Mouse (Mus musculus) testis, postnatal 14 days (tissue): ENCODE data around the gene Cd36.
"Not testable (repeated sequence)": the region's sequence is repeated elsewhere in the genome, so short reads cannot be mapped to it uniquely, and the experiment has no call there.

Experiments used
- DNase-seq: peaks from one replicate; pipeline ENCODE4 v3.0.0; 2021; ENCODE audit warnings: low spot score

Cd36 gene

DNA sequence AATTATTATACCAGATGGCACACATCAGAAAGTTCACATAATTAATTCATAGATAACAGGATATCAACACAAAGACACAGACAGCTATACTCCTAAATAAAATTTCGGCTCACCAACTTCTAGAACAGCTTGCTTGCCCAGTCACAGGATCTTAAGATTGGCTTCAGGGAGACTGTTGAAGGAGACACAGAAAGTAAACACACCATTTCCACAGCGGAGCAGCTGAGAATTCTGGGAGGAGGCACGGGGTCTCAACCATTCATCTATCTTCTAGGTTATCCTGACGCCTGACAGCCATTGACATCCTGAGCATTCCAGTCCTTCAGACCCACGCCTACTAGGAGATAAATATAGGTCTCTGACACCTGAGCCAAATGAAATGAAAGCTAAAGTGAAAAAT is at the start of gene Cd36:
Gene Cd36 (minus strand): TSS at position 204 of the 400 bp plus-strand sequence.
- no peak for DNase-seq

DNA sequence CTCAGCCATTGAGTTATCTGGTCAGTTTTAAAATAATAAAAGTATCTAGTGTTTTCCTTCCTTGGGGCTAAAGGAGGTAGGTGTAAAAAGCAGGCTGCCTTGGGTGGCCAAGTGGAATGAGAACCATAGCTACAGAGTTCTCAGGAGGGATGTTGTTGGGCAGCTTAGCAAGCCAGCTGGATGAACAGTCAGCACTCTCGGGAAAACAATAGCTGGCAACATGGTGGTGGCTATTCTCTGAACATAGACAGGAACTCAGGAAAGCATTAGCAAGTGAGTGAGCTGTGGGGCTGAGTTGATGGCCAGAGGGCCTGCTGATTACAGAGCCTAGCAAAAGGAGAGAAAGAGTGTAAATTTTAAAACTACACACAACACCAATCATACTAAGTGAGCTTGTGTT is 45.9 kb upstream of the Cd36 start:
- DNase-seq = no peak

DNA sequence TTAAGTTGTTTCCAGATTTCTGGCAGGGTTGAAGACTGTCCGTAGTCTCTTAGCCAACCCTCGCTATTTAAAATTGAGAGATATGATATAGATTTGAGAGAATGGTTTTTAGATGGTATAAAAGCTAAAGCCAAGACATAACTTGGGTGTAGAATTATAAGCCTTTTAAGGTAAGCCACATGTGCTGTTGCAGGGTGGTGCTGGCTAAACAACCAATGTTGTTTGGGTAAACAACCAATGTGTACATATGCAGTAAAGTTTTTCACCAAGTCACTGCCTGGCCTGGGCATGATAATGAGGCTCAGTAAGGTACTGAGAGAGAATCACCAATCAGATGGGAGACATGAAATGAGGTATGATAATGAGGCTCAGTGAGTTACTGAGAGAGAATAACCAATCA is 43.0 kb upstream of the Cd36 start:
- not testable (repeated sequence) for DNase-seq

DNA sequence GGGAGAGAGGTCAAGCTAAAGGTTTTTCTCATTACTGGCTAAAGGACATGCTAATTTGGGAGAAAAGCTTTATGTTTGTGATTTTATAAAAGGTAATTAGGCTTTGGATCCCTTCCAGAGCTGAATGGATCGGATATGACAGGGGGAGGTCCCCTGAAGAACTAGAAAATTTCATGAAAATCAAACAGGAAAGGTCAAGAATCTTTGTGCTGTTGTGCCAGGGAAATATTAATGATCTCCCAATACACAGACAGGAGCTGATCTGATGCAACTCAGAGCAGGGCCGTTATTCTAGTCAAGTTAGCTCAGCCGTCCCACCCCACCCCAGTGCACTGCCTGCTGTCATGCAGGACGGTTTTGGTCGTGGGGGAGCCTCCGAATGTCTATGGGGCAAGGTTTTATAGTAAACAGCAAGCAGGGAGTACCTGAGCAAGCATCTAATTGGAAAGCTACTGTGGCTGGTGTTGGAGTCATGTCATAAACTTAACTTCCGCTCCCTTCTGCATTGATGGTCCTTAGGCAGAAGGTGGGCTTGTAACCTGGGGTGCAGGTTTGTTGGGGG is 40.5 kb upstream of the Cd36 start:
- no peak for DNase-seq

DNA sequence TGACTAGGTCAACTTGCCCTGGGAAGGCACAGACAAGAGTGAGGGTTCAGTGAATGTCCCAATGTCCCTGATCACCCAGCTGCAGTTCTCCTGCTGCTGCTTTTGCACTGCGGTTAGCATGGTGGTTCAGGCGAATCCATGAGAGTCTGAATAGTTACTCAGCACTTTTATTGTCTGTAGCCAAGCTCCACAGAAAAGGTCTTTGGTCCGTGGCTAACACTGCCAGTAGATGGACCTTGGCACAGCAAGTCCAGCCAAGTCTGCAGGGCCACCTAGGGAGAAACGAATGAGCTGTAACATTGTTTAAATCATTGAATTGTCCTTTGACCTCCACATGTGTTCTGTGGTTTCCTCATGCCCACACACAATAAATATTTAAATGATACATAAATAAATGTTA is 39.9 kb upstream of the Cd36 start:
- peak; percentile 9 for DNase-seq

DNA sequence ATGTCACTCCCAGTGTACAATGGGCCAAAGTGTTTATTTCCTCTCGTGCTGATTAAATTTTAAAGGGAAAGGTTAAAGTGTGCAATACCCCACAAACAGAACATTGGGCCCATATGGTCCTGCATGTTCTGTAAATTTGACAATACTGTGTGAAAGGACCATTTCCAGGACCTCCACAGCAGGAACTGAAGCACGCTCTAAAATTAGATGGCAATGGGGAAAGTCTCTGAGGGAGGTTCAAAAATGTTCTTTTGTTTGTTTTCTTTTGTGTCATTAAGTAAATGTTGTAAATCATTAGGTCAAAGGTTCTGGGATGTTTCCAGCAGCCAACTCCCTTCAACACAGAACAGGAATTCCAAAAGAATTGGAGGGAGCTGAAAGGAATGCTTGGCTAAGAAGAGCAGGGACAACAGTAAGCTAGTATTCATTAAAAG is 35.5 kb upstream of the Cd36 start:
- peak; percentile 9 for DNase-seq

DNA sequence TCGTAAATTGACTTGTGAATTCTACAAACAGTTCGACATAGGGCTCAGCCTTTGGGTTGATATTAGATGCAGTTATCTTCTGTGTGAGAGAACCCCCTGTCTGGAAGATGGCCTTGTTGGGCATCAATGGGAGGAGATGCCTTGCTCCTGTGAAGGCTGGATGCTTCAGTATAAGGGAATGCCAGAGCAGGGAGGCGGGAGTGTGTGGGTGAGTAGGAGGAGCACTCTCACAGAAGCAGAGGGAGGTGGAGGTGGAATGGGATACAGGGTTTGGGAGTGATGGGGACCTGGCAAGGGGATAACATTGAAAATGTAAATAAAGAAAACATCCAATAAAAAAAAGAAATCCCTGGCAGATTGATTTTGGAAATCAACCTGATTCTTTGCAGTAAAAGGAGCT is 35.0 kb upstream of the Cd36 start:
- DNase-seq = no peak

DNA sequence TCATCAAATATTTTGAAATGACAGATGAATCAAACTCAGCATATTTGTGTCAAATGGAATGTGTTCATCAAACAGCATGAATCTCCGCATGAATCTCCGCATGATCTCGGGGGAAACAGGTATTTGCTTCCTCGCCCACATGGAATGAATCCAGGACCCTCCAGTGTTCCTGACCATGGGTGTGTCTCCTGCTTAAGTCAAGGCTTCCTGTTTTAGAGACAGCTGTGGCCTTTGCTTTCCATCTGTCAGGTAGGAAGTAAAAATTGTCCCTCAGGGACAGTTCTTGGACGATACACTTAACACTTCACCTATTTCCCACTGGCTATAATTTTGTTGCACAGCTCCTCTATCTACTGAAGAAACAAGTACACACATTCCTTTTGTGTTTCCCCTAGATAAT is 30.4 kb upstream of the Cd36 start:
- DNase-seq = no peak

DNA sequence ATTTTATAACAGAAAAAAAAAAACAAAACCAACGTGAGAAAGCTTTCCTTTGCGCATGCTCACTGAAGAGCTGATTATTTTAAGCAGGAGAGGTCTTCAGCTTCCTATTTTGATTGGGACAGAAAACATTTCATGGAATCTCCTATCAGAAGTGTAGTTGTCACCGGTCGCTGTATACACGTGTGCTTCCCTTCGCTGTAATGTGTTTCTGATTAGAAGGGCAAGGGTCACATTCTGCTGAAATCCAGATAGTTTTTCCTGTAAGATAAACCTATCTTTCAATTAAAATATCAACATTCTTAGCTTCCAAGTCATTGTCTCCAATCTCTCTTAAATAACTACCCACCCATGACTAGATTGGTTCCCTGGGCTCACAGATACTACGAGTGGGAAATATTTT is 16.2 kb upstream of the Cd36 start:
- no peak for DNase-seq

DNA sequence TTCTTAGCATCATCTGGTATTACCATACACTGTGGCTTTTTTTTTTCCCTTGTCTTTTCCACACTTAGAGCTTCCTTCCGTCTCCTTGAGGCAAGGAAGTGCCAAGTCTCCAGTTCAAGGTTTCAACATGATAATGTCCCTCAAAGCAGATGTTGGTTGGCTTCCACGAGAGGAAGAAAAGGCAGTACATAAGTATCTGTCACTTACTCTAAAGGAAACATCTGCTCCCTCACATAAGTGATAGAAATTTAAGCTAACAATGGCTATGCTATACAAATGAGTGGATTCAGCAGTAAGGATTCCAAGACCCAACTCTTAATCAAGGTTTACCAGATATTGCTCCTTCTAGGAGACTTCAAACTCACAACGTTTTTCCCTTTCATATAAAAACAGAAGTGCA is 10.3 kb upstream of the Cd36 start:
- DNase-seq = no peak

DNA sequence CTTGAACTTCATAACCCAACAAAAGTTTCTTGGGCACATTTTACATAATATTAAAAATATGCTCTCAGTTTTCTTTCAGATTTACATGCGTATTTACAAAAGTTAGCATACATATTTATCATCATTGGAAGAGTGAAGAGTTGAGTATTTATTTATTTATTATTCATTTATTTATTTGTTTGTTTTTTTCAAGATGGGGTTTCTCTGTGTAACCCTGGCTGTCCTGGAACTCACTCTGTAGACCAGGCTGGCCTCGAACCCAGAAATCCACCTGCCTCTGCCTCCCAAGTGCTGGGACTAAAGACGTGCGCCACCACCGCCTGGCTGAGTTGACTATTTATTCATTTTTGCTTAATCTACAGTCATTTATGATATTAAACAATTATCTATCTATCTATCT is 9.0 kb upstream of the Cd36 start:
- not testable (repeated sequence) for DNase-seq

DNA sequence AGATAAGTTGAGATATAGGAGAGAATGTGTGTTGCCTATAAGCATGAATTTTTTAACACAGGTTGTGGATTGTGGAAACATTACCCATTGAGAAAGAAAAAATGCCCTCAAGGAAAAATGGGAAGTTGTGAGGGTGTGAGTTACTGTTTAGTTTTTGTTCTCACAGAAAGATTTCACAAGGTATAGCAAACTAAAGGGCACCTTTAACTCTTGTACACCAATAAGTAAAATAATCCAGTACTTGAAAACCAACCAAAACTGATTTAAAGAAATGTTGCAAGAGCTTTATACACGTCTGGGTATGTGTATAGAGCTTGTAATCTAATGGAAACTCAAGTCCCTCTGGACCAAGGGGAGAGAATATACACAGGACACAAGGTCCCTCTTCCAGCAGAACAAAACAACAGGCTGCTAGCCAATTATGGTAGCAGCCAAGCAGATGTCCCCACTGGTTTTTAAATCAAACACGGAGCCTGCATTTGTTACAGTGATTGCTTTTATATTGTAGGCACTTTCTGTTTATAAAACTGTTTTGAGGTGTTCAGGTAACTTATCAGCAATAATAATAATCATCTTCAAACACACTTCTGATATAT is 5.1 kb upstream of the Cd36 start:
- DNase-seq = no peak

DNA sequence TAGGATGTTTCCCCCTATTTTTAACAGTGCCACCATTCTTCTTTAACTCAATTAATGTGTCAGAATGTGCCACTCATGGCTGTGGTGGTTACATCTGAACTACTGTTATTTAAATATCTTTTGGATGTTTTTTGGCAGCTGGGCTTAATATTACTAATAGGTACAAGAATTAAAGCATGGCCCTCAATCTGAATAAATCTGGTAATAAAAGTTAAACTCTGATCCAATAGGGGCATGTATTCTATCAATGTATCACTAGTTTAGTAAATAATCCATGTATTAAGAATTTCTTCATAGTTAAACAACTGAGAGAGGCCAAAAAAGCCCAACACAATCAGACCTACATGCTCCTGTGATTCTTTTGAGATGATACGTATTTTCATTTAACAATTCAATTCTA is 690 bp upstream of the Cd36 start:
- DNase-seq = no peak

DNA sequence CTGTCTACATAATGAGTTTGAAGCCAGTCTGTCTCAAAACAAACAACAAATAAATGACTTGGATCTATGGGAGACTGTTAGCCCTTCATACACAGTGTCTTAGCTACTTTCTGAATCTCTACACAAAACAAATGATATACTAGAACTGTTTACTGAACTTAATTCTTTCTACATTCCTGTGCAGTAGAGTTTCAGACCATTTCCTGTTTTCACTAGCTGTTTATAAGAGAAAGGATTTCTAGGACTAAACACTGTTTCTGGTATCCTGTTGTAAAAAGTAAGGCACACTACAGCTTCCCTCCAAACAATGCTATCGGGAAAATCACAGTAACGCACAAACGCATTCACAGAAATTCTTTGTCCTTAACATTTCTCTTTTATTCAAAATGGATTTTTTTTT is 2.2 kb downstream of the Cd36 start:
- DNase-seq = no peak

DNA sequence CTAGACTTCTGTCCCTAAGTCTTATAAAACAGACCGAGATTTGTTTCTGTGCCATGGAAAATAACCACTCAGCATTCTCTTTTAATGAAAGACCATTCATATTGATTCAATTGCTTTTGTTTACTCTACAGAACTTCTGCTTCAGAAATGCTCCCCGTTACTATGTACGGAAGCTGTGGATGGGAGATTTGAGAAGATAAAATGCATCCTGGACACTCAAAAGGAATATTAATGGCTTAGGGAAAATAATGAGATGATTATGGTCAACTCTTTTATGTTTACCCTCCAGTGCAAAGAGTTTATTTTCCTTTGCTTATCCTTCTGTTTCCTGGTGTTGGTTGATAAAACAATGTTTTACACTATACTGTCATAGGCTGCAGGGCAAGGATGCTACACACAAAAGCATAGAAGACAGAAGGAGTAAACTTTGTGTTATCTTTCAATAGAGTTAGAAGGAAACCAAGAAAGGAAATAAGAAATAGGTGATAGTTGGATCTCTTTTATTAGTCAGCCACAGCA is 5.2 kb downstream of the Cd36 start:
- no peak for DNase-seq

DNA sequence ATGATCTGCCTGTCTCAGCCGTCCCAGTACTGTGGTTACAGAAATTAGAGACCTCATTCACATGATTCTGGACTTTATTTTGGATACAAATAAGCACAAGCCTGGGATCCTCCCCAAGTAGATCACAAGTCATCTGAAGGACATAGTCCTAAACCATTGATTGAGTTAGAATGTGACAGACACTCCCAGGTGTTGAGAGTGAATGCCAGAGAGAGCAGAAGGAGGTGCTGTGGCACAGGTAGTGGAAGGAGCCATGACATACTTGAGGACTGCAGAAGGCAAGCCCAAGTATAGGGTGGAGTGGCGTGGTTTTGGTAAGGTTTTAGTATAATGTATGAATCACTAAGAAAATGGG is 7.1 kb downstream of the Cd36 start:
- no peak for DNase-seq

DNA sequence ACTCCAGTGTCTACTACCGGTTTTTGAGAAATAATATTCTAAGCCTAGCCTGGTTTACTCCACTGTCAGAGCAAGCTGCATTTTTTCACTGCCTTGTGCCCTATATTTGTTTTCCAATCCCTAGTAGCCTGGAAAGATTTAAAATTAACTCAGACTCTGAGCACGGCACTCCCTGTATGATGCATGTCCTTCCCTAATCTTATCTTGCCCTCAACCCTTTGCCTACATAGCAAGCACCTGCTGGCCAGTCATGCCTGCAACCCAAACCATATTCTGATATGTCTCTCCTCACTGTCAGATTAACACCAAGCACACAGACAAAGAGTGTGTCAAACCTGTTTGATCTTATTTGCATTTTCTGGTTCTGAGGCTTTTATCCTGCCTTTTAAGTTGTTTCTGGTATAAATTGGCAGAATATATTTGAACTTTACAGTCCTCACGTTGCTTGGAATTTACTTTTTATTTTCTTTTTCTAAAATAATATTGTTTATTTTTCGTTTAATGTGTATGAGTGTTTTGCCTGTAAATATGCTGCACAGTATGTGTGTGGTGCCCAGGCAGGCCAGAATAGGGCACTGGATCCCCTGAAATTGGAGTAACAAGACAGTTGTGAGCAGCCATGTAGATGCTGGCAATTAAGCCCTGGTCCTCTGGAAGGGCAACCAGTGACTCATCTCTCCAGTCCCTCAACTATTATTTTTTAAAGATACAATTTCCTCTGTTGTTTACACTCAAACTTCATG is 7.6 kb downstream of the Cd36 start:
- DNase-seq = no peak

DNA sequence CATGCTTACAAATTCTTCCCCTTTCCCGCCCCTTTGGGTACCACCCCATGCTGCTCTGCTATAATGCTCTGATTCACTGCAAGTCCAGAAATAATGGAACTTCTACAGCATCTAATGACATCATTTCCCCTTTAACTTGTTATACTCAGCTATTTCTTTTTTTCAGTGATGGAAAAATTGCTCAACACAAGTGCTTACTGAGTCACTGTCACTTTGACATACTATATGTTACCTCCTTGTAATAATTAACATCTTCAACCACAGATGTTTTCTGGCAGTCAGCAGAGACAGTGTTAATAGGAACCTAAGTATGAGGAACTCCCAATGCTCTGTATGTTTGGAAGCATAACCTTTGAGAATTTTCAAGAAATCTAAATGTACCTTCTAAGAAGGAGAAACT is 8.7 kb downstream of the Cd36 start:
- no peak for DNase-seq

DNA sequence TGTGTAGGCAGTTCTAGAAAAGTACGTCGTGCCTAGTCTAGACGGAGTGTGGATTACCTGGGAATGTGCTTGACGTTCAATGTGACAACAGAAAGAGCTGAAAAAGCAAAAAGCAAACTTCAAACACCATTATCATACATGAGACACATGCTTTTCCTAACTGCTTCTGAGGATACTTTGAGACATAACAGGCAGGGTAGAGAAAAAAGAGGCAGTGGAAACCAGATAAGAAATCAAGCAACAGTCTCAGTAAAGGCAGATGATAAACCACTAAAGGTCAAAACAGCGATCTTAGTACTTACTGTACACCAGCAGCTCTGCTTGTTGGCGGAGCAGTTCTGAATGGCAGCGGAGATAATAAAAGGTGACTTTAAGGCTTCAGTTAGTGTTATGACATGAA is 11.6 kb downstream of the Cd36 start:
- DNase-seq = no peak

DNA sequence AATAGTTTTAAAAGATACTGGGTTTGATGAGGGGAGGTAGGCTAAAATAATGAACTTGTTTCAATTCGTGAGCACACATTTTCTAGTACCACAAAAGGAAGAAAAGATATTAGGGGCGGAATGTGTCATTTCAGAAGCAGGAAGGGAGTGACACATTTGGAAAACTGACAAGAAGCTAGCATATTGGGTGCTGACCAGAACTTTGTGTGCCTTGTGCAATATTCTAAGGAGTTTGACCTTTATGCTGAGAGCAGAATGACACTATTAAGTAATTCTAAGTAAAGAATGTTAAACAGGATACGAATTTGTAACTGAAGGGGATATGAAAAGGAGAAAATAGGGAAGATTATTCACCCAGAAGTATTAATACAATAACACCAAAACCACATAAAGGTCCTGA is 12.0 kb downstream of the Cd36 start:
- DNase-seq = peak; percentile 20

DNA sequence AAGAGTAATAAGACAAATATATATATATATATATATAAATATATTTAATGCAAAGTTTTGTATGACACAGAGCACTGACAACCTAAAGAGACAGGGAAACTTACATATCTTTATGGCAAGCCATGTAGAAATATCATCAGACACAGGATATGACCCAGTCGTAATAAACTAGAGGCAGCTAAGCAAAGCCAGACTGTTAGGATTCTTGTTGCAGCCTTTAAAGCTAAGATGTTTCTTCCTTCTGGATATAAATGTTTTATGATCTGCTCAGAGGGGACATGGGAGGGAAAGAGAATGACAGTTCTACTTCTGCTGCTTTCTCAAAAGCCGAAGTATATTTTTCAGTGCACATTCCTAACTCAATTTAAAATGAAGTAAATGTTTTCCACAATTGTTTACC is 14.3 kb downstream of the Cd36 start:
- DNase-seq = no peak

DNA sequence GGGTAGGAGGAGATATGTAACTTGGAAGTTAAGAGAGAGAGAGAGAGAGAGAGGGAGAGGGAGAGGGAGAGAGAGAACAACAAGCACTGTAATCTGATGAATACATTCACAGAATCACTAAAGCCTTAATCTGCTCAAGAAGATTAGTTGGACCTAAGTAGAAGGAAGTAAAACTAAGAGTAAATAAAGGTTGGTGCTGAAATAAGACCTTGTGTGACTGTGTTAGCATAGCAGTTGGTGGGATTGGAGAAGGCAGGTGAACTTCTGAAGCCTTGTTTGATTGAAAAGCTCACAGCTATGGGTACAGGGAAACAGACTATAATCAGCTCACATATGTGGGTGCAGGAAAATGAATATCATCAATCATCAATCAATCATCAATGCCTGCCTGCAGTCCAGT is 23.2 kb downstream of the Cd36 start:
- no peak for DNase-seq

DNA sequence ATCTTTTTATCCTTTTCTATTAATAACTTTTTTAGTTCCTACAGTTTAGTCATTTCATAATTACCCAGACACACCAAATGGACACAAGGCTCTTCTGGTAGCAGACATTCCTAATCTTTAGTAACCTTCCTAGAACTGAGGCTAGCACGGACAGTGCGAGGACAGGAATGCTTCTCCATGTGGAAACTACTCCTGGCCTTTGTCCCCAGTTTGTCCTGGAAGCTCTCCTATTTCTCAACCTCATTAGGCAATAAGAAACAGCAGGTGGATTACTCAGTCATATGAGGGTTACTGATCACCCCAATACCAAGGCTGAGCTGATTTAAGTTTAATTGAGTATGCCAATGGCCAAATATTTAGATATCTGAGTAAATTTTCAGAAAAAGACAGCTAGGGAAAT is 25.5 kb downstream of the Cd36 start:
- no peak for DNase-seq

DNA sequence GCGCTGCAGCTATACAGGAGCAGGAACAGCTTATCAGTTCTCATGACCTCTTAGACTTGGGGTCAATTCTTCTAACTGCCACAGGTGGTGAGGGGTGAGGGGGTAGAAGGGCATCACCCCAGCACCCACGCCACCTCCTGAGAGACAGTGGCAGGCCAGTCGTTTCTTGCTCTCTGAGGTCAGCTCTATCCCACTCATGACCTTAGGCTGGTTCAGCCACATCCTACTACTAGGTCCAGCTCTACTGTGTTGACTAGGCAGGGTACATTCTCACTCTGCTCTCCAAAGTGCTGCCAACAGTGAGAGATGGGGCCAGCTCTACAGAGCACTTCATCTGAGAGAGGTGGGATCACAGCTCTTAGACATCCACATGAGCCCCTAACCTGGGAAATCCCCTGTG is 30.2 kb downstream of the Cd36 start:
- DNase-seq = no peak
